Mouse (Mus musculus) lung, adult 2 months (tissue): ENCODE results near the gene Adgrv1. TPM values are rescaled to one million over a fixed set of nuclear protein-coding genes. Genes with fewer than 3 reads are reported as not detected.
"Not testable (repeated sequence)": the region's sequence is repeated elsewhere in the genome, so short reads cannot be mapped to it uniquely, and the experiment has no call there.

Experiments used
- DNase-seq: peaks from one replicate; pipeline ENCODE4 v3.0.0; 2022
- H3K4me1 ChIP-seq: fragments of 200-500 bp; 2 replicates; pipeline ENCODE4 v1.6.1; 2011; ENCODE audit warnings: low read length; ENCODE audit not compliant: control insufficient read depth, insufficient read depth
- H3K4me3 ChIP-seq: fragments of 200-500 bp; replicated peaks from 2 replicates; pipeline ENCODE3; 2011; ENCODE audit warnings: low read depth, mild to moderate bottlenecking, control low read depth, low read length; ENCODE audit errors: extremely low read depth
- CTCF ChIP-seq: fragments of 200-500 bp; IDR thresholded peaks from 2 replicates; pipeline ENCODE4 v1.5.1; 2011; ENCODE audit warnings: mild to moderate bottlenecking, low read length, control low read depth; ENCODE audit not compliant: insufficient read depth
- POLR2A ChIP-seq: fragments of 200-500 bp; IDR thresholded peaks from 2 replicates; pipeline ENCODE4 v1.6.1; 2011; ENCODE audit warnings: low read depth, mild to moderate bottlenecking, control low read depth, low read length, borderline replicate concordance; ENCODE audit errors: extremely low read depth
- WGBS: fragments of 180-500 bp; shearing (Covaris S2); methylation state at CpG from one replicate; pipeline ENCODE4 v1.1.7; 2018; 5-methylcytosine and 5-hydroxymethylcytosine counted together
- polyA plus RNA-seq: library from polyadenylated mRNA; depleted of rRNA; stranded (reverse); fragments of >200 nt; gene quantifications from 2 replicates; pipeline ENCODE4 v1.2.3, GENCODE M21; 2012

The Adgrv1 gene
- polyA plus RNA-seq, 1 experiment, result 1.3 TPM

DNA sequence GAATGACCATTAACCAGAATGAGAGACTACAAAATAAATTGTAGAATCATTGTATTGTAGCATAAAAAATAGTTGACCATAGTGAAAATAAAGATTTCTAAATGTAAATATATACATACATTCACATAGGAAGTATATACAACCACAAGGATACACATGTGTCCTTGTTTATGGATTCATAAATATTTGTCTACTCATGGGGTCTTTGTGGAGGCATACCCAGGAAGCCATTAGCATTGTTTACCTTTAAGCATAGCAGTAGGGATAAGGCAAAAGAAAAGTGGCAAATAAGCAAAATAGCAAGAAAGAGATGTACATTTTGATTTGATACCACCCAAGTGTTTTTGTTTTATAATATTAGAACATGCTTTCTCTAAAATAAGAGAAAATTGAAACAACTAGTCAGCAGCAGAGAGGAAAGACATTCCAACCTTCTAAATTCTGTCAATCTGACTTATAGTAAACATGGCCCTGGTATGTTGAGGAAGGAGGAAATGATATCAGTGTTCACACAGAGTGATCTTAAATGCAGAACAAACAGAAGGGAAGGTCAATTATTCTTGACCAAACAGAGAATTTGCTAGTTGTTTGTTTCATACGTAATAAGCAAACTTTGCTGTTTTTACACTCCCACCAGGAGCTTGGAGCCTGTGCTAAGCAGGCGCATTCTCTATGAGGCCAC, 354.1 kb downstream of the Adgrv1 start:
- TF ChIP-seq CTCF (no peak), POLR2A (no peak)
- H3K4me1 ChIP-seq, result no peaks in the 10 kb centered on the region
- WGBS, result 56% methylated on average over 2 of the region's 2 CpGs
- no peak overlapping the region for H3K4me3 ChIP-seq
- DNase-seq, result no peak

- H3K4me1 ChIP-seq, result no peaks in the 10 kb centered on the region; the same call in 1 of the 2 replicates
- TF ChIP-seq POLR2A (no peak), CTCF (no peak)
- WGBS, result 92% methylated on average over 1 of the region's 1 CpGs
- no peak for DNase-seq
- H3K4me3 ChIP-seq, result no peak overlapping the region
Measured at GRCm38 (mm10) chr13:81273837-81274236, 359.1 kb downstream of the Adgrv1 start.

- DNase-seq, result no peak
- no peaks in the 10 kb centered on the region; the same call in 1 of the 2 replicates for H3K4me1 ChIP-seq
- no peak overlapping the region for H3K4me3 ChIP-seq
- WGBS, result 80% methylated on average over 6 of the region's 6 CpGs
- TF ChIP-seq POLR2A, result no peak
- TF ChIP-seq CTCF, result no peak
Measured at GRCm38 (mm10) chr13:81270396-81270795, 362.6 kb downstream of the Adgrv1 start.

DNA sequence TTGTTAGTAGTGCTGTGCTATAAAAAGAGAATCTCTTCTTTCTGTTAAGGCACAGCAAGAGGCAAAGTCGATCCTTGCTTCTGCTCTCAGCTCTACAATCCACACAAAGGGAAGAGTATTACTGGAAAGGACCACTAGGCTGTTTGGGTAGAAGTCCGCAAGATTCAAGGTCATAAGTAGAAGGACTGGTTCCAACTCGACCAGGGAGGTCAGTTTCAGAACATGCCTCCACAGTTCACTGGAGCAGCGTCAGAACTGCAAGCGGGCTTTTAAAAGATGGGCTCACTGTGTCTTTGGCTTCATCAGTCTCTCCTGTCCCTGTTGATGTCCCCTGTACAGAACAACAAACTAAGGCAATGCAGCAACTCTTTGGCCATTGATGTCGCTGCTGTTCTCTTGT, 363.9 kb downstream of the Adgrv1 start:
- no peak for DNase-seq
- TF ChIP-seq CTCF (no peak), POLR2A (no peak)
- 84% methylated on average over 6 of the region's 6 CpGs for WGBS
- H3K4me3 ChIP-seq, result no peak overlapping the region
- no peaks in the 10 kb centered on the region; the same call in 1 of the 2 replicates for H3K4me1 ChIP-seq

DNA sequence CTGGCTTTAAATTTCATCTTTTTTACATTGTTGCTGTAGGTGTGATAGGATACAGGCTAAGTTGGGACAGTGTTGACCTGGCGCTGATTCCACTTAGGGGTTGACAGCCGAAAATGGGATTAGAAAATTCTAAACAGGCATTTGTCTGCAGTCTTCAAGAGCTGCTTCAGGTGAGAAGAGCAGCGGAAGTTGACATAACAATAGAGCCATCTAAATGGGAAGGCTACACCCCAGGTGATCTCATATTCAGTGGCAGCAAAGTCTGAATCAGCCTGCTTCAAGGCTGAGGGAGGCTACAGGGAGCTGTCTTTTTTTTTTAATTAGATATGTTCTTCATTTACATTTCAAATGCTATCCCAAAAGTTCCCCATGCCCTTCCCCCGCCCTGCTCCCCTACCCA, 365.5 kb downstream of the Adgrv1 start:
- DNase-seq, H3K4me3 ChIP-seq, H3K4me1 ChIP-seq: not testable (repeated sequence)
- WGBS, result 88% methylated on average over 4 of the region's 4 CpGs

DNA sequence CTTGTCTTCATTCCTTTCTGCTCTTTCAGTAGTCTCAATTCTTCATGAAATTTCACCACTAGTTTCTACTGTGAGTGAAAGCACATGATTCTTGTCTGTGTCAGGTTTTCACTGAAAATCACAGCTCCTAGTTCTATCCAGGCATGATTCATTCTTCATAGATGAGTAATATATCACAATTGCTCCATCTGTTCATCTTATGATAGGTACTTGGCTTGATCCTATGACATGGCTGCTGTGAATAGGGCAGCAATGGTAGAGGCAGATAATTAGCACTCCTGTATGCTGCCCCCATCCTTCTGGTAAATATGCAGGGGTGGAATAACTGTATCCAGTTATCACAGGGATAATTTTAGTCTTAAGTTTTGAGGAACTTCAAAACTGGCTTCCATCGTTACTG, 368.5 kb downstream of the Adgrv1 start:
- TF ChIP-seq CTCF (no peak), POLR2A (no peak)
- no peak overlapping the region for H3K4me3 ChIP-seq
- WGBS, result 78% methylated on average over 1 of the region's 1 CpGs
- H3K4me1 ChIP-seq, result no peaks in the 10 kb centered on the region
- no peak for DNase-seq

DNA sequence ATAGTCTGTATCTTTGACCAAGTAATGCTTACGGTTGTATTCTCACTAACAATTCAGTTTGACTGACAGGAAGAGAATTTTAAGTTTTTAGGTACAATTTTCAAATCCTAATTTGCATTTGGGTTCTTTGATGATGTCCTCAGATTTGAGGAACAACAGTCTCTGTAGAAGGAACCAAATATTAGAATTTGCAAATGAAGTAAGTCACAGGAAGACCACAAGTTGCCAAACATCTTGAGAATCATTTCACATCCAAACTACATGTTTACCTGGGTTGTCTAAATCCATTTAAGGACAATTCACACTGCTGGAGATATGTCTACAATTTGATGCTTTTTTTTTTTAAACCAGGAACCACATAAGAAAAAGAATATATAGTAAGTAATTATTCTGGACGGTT, 391.8 kb downstream of the Adgrv1 start:
- 92% methylated on average over 2 of the region's 2 CpGs for WGBS
- TF ChIP-seq CTCF, result no peak
- no peak for TF ChIP-seq POLR2A
- DNase-seq, result no peak
- H3K4me3 ChIP-seq, result no peak overlapping the region
- no peaks in the 10 kb centered on the region for H3K4me1 ChIP-seq

- TF ChIP-seq CTCF (no peak), POLR2A (no peak)
- WGBS, result 92% methylated on average over 10 of the region's 10 CpGs
- Histone ChIP-seq H3K4me1 (peaks cover 1% of the 10 kb centered on the region; the same call in 1 of the 2 replicates), H3K4me3 (no peak overlapping the region)
- DNase-seq, result no peak
Measured at GRCm38 (mm10) chr13:81239836-81240235, 393.1 kb downstream of the Adgrv1 start.

GRCm38 (mm10) chr13:81239427-81239826, 393.5 kb downstream of the Adgrv1 start:
- TF ChIP-seq POLR2A (no peak), CTCF (no peak)
- 81% methylated on average over 3 of the region's 3 CpGs for WGBS

DNA sequence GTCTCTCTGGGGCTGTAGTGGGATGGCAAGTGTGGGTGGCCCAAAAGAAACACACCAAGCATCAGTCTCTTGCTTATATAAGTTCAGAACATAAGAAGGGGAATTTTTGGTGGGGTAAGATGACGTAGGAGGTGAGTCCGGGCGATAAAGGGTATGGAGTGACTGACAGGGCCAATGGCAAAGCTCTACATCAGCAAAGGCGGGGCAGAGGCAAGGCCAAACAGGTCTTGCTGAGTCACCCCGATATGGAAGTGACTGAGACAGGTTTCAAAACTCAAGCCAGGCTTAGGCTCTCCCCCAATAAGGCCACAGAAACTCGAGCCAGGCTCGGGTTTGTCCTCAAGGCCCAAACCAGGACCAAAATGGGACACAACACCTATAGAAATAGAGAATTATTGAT, 394.1 kb downstream of the Adgrv1 start:
- Histone ChIP-seq H3K4me3 (no peak overlapping the region), H3K4me1 (peaks cover 2% of the 10 kb centered on the region; the same call in 1 of the 2 replicates)
- WGBS, result 87% methylated on average over 7 of the region's 7 CpGs
- no peak for DNase-seq
- TF ChIP-seq CTCF, result no peak
- no peak for TF ChIP-seq POLR2A

More at GRCm38 (mm10) chr13:81239427-81239826, 393.5 kb downstream of the Adgrv1 start:
- peaks cover 2% of the 10 kb centered on the region; the same call in 1 of the 2 replicates for H3K4me1 ChIP-seq
- no peak overlapping the region for H3K4me3 ChIP-seq
- DNase-seq, result no peak
